Mouse (Mus musculus): ENCODE results near the gene Fam161a. TPM values are rescaled to one million over a fixed set of nuclear protein-coding genes. Genes with fewer than 3 reads are reported as not detected.
A peak's percentile ranks its signal among the peaks of the same experiment; 100 is the strongest.
"Not testable (repeated sequence)": the region's sequence is repeated elsewhere in the genome, so short reads cannot be mapped to it uniquely, and the experiment has no call there.

Gene Fam161a
- polyA plus RNA-seq, 1 experiment from 2014 or later: 0.89 TPM

DNA sequence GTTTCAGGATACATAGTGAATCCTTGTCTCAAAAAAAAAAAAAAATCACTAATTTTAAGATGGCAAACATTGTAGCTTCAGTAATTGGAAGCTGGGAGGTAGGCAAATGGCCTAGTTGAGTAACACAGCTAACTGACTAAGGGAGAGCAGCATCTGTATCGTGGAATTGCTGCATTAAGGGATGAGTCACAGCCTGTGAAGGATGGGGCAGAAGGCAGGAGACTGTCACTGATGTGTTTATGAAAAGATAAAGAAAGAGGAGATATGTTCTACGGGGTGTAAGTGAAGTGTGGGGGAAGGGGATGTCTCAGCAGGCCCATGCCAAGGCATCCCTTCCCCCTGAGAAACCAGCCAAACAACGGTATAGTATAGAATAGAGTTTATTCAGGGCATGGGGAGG lies 56.5 kb downstream of the Fam161a start:
- H3K4me2 ChIP-seq: no peak overlapping the region
- ATAC-seq (replicated peaks; ENCODE audit: insufficient number of reproducible peaks, insufficient read depth, low FRiP score, low read depth): no peak
- H3K27me3 ChIP-seq: no peaks in the 10 kb centered on the region
- no peaks in the 10 kb centered on the region for H3K9me3 ChIP-seq (replicated peaks)
- H3K4me1 ChIP-seq (replicated peaks): peaks cover 8% of the 10 kb centered on the region; the same call in 1 of the 2 replicates
- 32% methylated on average over 3 of the region's 3 CpGs for WGBS
- H3K9ac ChIP-seq: no peak overlapping the region
- no peaks in the 10 kb centered on the region for H3K36me3 ChIP-seq
- no peak overlapping the region for H3K4me3 ChIP-seq
- H3K27ac ChIP-seq: no peak overlapping the region

DNA sequence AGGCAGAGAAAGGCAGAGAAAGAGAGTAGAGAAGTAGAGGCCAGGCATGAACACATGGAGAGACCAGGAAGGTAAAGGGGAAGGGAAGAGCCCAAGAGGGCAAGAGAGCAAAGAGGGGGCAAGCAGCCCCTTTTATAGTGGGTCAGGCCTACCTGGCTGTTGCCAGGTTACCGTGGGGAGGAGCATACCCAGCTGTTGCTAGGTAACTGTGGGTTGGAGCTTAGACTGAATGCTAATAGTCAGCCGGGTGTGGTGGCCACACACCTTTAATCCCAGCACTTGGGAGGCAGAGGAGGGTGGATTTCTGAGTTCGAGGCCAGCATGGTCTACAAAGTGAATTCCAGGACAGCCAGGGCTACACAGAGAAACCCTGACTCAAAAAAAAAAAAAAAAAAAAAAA lies 56.9 kb downstream of the Fam161a start:
- H3K4me3 ChIP-seq: not testable (repeated sequence)
- WGBS: 44% methylated on average over 3 of the region's 3 CpGs

DNA sequence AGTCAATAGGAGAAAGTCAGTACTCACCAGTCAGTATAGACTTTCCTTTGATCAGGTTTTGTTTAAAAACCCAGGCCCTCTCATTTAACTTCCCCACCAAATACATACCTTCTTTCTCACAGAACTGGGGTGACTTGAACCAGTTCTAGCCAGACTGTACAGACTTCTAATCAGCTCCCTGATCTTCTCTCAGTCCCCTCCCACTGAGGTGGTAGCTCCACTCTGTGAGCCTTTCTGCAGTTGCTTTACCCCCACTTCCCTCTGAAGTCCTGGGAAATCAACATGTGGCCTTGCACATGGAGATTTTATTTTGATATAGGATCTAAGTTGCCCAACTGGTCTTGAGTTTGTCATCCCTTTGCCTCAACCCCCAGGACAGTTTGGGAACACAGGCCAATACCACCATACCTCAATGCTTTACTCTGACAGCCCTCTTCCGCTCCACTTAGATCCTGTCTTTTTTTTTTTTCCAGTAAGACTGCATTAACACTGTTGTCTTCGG lies 57.9 kb downstream of the Fam161a start:
- Histone ChIP-seq H3K27me3 (no peaks in the 10 kb centered on the region), H3K4me2 (no peak overlapping the region), H3K27ac (no peak overlapping the region), H3K36me3 (no peaks in the 10 kb centered on the region), H3K4me3 (no peak overlapping the region), H3K4me1 (replicated peaks) (peaks cover 8% of the 10 kb centered on the region; the same call in 1 of the 2 replicates), H3K9ac (no peak overlapping the region), H3K9me3 (replicated peaks) (no peaks in the 10 kb centered on the region)
- no peak for ATAC-seq (replicated peaks; ENCODE audit: insufficient number of reproducible peaks, insufficient read depth, low FRiP score, low read depth)
- 81% methylated on average over 2 of the region's 2 CpGs for WGBS

More for the DNA sequence above, 56.9 kb downstream of the Fam161a start:
- not testable (repeated sequence) for H3K4me2 ChIP-seq; H3K9me3 ChIP-seq (replicated peaks); H3K36me3 ChIP-seq; H3K27ac ChIP-seq; H3K27me3 ChIP-seq; H3K9ac ChIP-seq; ATAC-seq (replicated peaks; ENCODE audit: insufficient number of reproducible peaks, insufficient read depth, low FRiP score, low read depth); H3K4me1 ChIP-seq (replicated peaks)

DNA sequence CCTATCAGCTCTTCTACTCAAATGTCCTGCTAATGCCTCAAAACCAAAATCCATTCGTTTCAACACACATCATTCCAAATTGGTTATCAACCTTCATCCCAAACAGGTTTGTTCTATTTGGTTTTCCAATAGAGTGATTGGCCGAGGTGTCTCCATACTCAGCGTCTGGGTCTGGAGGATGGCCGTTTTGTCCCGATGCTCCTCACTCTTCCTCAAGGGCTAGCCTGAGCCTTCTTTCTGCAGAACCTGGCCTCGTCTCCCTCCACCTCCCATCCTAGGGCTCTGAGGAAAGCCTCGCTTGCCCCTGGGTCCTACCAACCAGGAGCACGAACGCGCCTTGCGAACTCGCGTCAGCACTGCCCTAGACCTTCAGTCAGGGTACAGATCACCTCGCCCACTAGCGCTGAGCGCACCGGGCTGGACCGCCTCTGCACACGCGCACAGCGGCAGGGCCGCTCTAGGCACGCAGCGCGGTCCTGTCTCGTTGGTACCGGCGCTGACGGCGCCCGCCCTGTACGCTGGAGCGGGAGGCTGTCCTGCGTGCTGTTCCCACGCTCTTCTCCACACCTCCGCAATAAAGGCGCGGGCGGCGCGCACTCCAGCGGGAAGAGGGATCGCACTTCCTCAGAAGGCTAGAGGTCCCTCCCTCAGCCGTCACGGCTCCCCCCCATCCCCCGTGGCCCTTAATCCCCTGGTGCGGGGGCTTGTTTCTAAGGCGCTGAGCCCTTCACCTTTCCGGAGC lies 60.2 kb downstream of the Fam161a start:
- WGBS: under 1% methylated on average over 49 of the region's 49 CpGs
- peak; percentile 99 for ATAC-seq (replicated peaks; ENCODE audit: insufficient number of reproducible peaks, insufficient read depth, low FRiP score, low read depth)
- Histone ChIP-seq H3K9me3 (replicated peaks) (no peaks in the 10 kb centered on the region), H3K27ac (peak overlapping the region; percentile 66), H3K27me3 (no peaks in the 10 kb centered on the region), H3K4me3 (peak overlapping the region; percentile 79), H3K4me2 (peak overlapping the region; percentile 82), H3K36me3 (no peaks in the 10 kb centered on the region), H3K4me1 (replicated peaks) (peaks cover 8% of the 10 kb centered on the region; the same call in 1 of the 2 replicates), H3K9ac (peak overlapping the region; percentile 86)

DNA sequence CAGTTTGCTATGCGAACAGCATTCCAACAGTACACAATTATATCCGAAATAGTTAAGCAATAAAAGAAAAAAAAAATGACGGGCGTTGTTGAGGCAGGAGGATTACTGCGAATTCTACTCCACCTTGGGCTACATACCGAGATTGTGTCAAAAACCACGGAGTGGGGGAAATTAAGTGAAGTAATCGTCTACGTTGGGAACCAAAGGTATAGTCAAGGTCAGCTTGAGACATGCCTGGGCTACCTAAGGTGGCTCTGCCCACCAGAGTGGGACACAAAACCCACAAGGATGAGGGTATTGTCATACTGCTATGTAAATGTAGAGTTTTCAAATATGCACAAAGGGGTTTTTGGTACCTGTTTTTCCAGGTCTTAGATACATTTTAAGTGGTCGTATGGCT lies 60.9 kb downstream of the Fam161a start:
- H3K27ac ChIP-seq: no peak overlapping the region; the same call in 1 of the 2 replicates
- no peak for ATAC-seq (replicated peaks; ENCODE audit: insufficient number of reproducible peaks, insufficient read depth, low FRiP score, low read depth)
- WGBS: 9% methylated on average over 10 of the region's 10 CpGs
- H3K27me3 ChIP-seq: no peaks in the 10 kb centered on the region
- peak overlapping the region; percentile 86 for H3K9ac ChIP-seq
- H3K9me3 ChIP-seq (replicated peaks): no peaks in the 10 kb centered on the region
- peak overlapping the region; percentile 82 for H3K4me2 ChIP-seq
- H3K36me3 ChIP-seq: no peaks in the 10 kb centered on the region
- peaks cover 8% of the 10 kb centered on the region; the same call in 1 of the 2 replicates for H3K4me1 ChIP-seq (replicated peaks)
- H3K4me3 ChIP-seq: peak overlapping the region; percentile 79

DNA sequence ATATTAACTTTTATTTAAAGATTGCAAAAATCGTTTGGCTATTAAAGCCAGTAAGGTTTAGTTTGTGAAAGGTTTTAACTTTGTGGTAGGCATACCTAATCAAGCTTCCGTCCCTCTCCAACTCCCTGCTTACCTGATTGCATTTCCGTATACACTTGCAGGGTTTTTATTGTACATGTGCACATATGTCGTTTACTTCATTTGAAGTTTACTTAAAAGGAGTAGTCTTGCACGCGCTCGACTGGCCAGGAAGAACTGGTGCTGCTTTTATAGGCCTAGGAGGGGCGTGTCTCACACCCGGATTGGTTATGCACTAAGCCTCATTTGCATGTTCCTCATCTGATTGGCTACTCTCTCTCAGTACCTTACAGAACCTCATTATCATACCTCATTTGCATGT lies 61.7 kb downstream of the Fam161a start:
- not testable (repeated sequence) for H3K27ac ChIP-seq; H3K4me2 ChIP-seq; H3K4me1 ChIP-seq (replicated peaks); H3K27me3 ChIP-seq; H3K36me3 ChIP-seq; ATAC-seq (replicated peaks; ENCODE audit: insufficient number of reproducible peaks, insufficient read depth, low FRiP score, low read depth); H3K9ac ChIP-seq; H3K9me3 ChIP-seq (replicated peaks); H3K4me3 ChIP-seq
- WGBS: 89% methylated on average over 9 of the region's 9 CpGs

DNA sequence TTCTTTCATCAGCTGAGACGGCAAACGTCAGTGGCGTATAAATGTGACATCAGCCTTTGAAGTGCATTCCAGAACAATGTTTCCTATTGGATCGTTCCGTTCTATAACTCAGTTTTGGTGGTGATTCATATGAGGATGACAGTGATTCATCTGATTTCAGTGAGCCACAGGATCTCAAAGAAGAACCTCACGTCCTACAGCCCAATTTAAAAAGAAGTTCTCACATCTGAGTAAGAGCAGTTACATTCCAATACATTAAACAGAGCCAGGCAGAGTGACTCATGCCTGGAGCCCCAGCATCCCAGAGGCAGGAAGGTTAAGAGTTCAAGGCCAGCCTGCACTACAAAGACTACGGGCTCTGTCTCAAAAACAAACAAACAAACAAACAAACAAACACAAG lies 67.5 kb downstream of the Fam161a start:
- no peaks in the 10 kb centered on the region for H3K9me3 ChIP-seq (replicated peaks)
- WGBS: 67% methylated on average over 7 of the region's 7 CpGs

DNA sequence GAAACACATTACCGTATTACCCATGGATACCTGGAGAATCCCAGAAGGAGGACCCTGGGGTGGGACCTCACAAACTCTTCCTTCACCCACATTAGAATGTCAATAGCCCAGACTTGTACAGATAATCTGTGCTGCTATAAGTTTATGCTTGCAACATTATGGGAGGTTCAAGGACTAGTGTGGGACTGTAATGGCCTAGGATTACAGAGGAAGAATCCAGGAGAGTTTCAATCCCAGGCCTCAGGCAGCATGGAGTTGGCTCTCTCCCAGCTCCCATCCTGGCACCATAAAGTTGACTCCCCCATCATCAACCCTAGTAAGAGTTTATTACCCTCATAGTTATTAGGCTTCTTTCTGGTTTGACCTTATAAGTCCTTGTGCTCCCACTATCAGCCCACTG lies 71.2 kb downstream of the Fam161a start:
- H3K4me2 ChIP-seq: no peak overlapping the region
- no peak overlapping the region for H3K9ac ChIP-seq
- no peaks in the 10 kb centered on the region for H3K9me3 ChIP-seq (replicated peaks)
- H3K4me3 ChIP-seq: no peak overlapping the region
- no peak for ATAC-seq (replicated peaks; ENCODE audit: insufficient number of reproducible peaks, insufficient read depth, low FRiP score, low read depth)
- H3K4me1 ChIP-seq (replicated peaks): 0 out of 2 replicates have a peak, but pooled peaks cover 7% of the 10 kb centered on the region
- 97% methylated on average over 1 of the region's 1 CpGs for WGBS
- no peak overlapping the region for H3K27ac ChIP-seq
- H3K27me3 ChIP-seq: no peaks in the 10 kb centered on the region
- H3K36me3 ChIP-seq: no peaks in the 10 kb centered on the region

More for the DNA sequence above, 67.5 kb downstream of the Fam161a start:
- no peak overlapping the region for H3K4me2 ChIP-seq
- H3K36me3 ChIP-seq: no peaks in the 10 kb centered on the region
- H3K4me1 ChIP-seq (replicated peaks): no peaks in the 10 kb centered on the region
- H3K4me3 ChIP-seq: no peak overlapping the region
- H3K27ac ChIP-seq: no peak overlapping the region
- H3K27me3 ChIP-seq: no peaks in the 10 kb centered on the region
- no peak overlapping the region for H3K9ac ChIP-seq
- ATAC-seq (replicated peaks; ENCODE audit: insufficient number of reproducible peaks, insufficient read depth, low FRiP score, low read depth): no peak

Other genes starting within 250 kb of the Fam161a start
- 6.5 and 6.9 TPM in 2 replicates for gene B3gnt2, start 146.6 kb upstream of the Fam161a start, polyA plus RNA-seq (2015; fragmentation: Nextera tagmentation; extraction: Ambion mirVana)
- 2.4 and 2.7 TPM in 2 replicates for gene Zrsr1, start 35.5 kb upstream of the Fam161a start, polyA plus RNA-seq (2015; fragmentation: Nextera tagmentation; extraction: Ambion mirVana)
- 6.9 and 10.8 TPM in 2 replicates for gene Gm28048, start 25.4 kb upstream of the Fam161a start, polyA plus RNA-seq (2015; fragmentation: Nextera tagmentation; extraction: Ambion mirVana)
- gene Commd1, start 25.1 kb upstream of the Fam161a start, polyA plus RNA-seq (2015; fragmentation: Nextera tagmentation; extraction: Ambion mirVana): 291 and 351 TPM in 2 replicates
- 184 and 191 TPM in 2 replicates for gene Cct4, start 17.0 kb upstream of the Fam161a start, polyA plus RNA-seq (2015; fragmentation: Nextera tagmentation; extraction: Ambion mirVana)
- gene Xpo1, start 248.5 kb downstream of the Fam161a start, polyA plus RNA-seq (2015; fragmentation: Nextera tagmentation; extraction: Ambion mirVana): 46.0 and 58.0 TPM in 2 replicates